ENCODE assay signal across 30 mouse cellular contexts in the genomic region with DNA sequence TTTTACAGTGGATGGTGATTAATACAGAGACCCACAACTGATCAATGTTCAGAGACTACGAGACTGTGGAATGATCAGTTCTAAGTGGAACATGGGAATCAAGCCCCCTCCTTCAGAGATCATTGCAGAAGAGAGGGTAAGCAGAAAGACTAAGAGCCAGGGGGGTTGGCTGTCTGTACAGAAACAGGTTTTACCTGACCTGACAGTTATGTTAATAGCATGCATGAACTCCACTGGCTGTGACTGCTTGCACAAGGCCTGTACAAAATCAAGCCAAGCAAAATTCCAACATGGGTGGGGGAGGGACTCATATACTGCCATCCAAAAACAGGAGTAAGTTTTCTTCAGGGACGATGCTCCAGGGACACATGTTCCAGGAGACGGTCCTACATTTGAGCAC. TPM values are rescaled to one million over a fixed set of nuclear protein-coding genes. Genes with fewer than 3 reads are reported as not detected.
DNase-seq lines count a peak whose midpoint lies in the region; ATAC-seq lines count a peak whose summit lies in the region.
"Had no signal": no experiment of that assay in that cellular context is flagged by ENCODE, and none has a peak within 500 bp of the region (broad histone marks: within the 10 kb centered on the region; RNA-seq: fewer than 3 reads in every experiment).

No protein-coding gene starts in this region.

- no peak overlapping the region for H3K4me3 ChIP-seq in kidney, embryonic 15.5 days (replicated peaks)
- no peak overlapping the region for H3K4me3 ChIP-seq in hindbrain, embryonic 12.5 days
- H3K4me3 ChIP-seq: embryonic facial prominence, embryonic 12.5 days; erythroblast, embryonic 14.5 days; forebrain, embryonic 10.5 days; forebrain, embryonic 13.5 days; heart, embryonic 10.5 days; heart, embryonic 13.5 days; hindbrain, embryonic 15.5 days had no signal

- H3K9me3 ChIP-seq in kidney, embryonic 15.5 days (replicated peaks) = no peaks in the 10 kb centered on the region
- no peaks in the 10 kb centered on the region for H3K9me3 ChIP-seq in hindbrain, embryonic 12.5 days (replicated peaks)
- H3K9me3 ChIP-seq: embryonic facial prominence, embryonic 12.5 days; forebrain, embryonic 10.5 days; forebrain, embryonic 13.5 days; heart, embryonic 10.5 days; heart, embryonic 13.5 days; hindbrain, embryonic 15.5 days had no signal

- no peaks in the 10 kb centered on the region for H3K4me1 ChIP-seq in kidney, embryonic 15.5 days
- no peaks in the 10 kb centered on the region for H3K4me1 ChIP-seq in hindbrain, embryonic 12.5 days
- H3K4me1 ChIP-seq: embryonic facial prominence, embryonic 12.5 days; forebrain, embryonic 13.5 days; heart, embryonic 10.5 days; heart, embryonic 13.5 days; hindbrain, embryonic 15.5 days had no signal

- no peak overlapping the region for H3K27ac ChIP-seq in kidney, embryonic 15.5 days
- no peak overlapping the region for H3K27ac ChIP-seq in hindbrain, embryonic 12.5 days
- H3K27ac ChIP-seq: embryonic facial prominence, embryonic 12.5 days; forebrain, embryonic 10.5 days; forebrain, embryonic 13.5 days; heart, embryonic 10.5 days; heart, embryonic 13.5 days; hindbrain, embryonic 15.5 days had no signal

- no peaks in the 10 kb centered on the region for H3K27me3 ChIP-seq in kidney, embryonic 15.5 days
- no peaks in the 10 kb centered on the region for H3K27me3 ChIP-seq in hindbrain, embryonic 12.5 days
- H3K27me3 ChIP-seq: CH12.LX; embryonic facial prominence, embryonic 12.5 days; forebrain, embryonic 13.5 days; heart, embryonic 13.5 days; hindbrain, embryonic 15.5 days; Patski had no signal

- peak; percentile 70 for DNase-seq in heart, adult 11 months
- no peak for DNase-seq in heart, adult 8-10 months (ENCODE audit: low spot score)
- peak; percentile 15 for DNase-seq in kidney, adult 9 months
- peak; percentile 16 for DNase-seq in urinary bladder, postnatal 14 days (ENCODE audit: low spot score)
- DNase-seq in urinary bladder, postnatal 10 days (ENCODE audit: low spot score) = no peak
- DNase-seq in gonadal fat pad, adult 2 months (ENCODE audit: low read depth) = peak; percentile 37
- DNase-seq: adrenal gland, adult 2 months; adrenal gland, postnatal 14 days; B cell, adult 2 months; cerebellum, adult 11 months; cerebellum, adult 2 months; cerebellum, postnatal 10 days; cerebellum, postnatal 36 days; gastrocnemius, postnatal 10 days; gastrocnemius, postnatal 36 days; heart, adult 18-20 months; heart, postnatal 14 days; heart, postnatal 4 days had no signal

- H3K9ac ChIP-seq in kidney, embryonic 15.5 days = no peak overlapping the region
- no peak overlapping the region for H3K9ac ChIP-seq in hindbrain, embryonic 12.5 days
- H3K9ac ChIP-seq: embryonic facial prominence, embryonic 12.5 days; forebrain, embryonic 13.5 days; heart, embryonic 13.5 days; hindbrain, embryonic 15.5 days had no signal

- no peak overlapping the region for H3K4me2 ChIP-seq in kidney, embryonic 15.5 days
- no peak overlapping the region for H3K4me2 ChIP-seq in hindbrain, embryonic 12.5 days (replicated peaks)
- H3K4me2 ChIP-seq: embryonic facial prominence, embryonic 12.5 days; forebrain, embryonic 13.5 days; heart, embryonic 13.5 days; hindbrain, embryonic 15.5 days had no signal

- 93% methylated on average over 3 of the region's 3 CpGs for WGBS in kidney, embryonic 15.5 days
- 92% methylated on average over 3 of the region's 3 CpGs for WGBS in hindbrain, embryonic 12.5 days

- H3K36me3 ChIP-seq in kidney, embryonic 15.5 days = no peaks in the 10 kb centered on the region
- no peaks in the 10 kb centered on the region for H3K36me3 ChIP-seq in hindbrain, embryonic 12.5 days
- H3K36me3 ChIP-seq: embryonic facial prominence, embryonic 12.5 days; forebrain, embryonic 10.5 days; heart, embryonic 10.5 days; heart, embryonic 13.5 days; hindbrain, embryonic 15.5 days had no signal

- no peak for ATAC-seq in kidney, embryonic 15.5 days (replicated peaks; ENCODE audit: low FRiP score)
- ATAC-seq in hindbrain, embryonic 12.5 days (ENCODE audit: low FRiP score) = no peak
- ATAC-seq: forebrain, embryonic 13.5 days; forebrain, embryonic 16.5 days; Patski had no signal

RNA-seq across cellular contexts. Expression of a gene that starts 28.6 kb away (rescaled TPM):
- 1 to 10 TPM; 7.4 to 9.0 (median 7.8) TPM for total RNA-seq in heart, adult 8-10 months (2022)
- polyA plus RNA-seq in kidney, embryonic 15.5 days (2015; fragmentation: Nextera tagmentation; extraction: Ambion mirVana) = 5.8 and 6.5 TPM in 2 replicates
- 3.7 and 4.9 TPM in 2 replicates for polyA plus RNA-seq in gonadal fat pad, adult 2 months (2012; rRNA removed)
- 16.4 and 19.2 TPM in 2 replicates for polyA plus RNA-seq in hindbrain, embryonic 12.5 days (2016; fragmentation: Nextera tagmentation; extraction: Ambion mirVana)

RNA-seq across cellular contexts. Expression of a gene that starts 28.9 kb away (rescaled TPM):
- 10 to 100 TPM; 31.8 to 36.3 (median 33.3) TPM for total RNA-seq in heart, adult 8-10 months (2022)
- polyA plus RNA-seq in kidney, embryonic 15.5 days (2015; fragmentation: Nextera tagmentation; extraction: Ambion mirVana) = 45.5 and 48.3 TPM in 2 replicates
- 11.1 and 11.6 TPM in 2 replicates for polyA plus RNA-seq in gonadal fat pad, adult 2 months (2012; rRNA removed)
- polyA plus RNA-seq in hindbrain, embryonic 12.5 days (2016; fragmentation: Nextera tagmentation; extraction: Ambion mirVana) = 45.5 and 47.0 TPM in 2 replicates

RNA-seq across cellular contexts. Expression of a gene that starts 58.9 kb away (rescaled TPM):
- 10 to 100 TPM; 41.9 to 48.4 (median 45.2) TPM for total RNA-seq in heart, adult 8-10 months (2022)
- 24.3 and 24.8 TPM in 2 replicates for polyA plus RNA-seq in kidney, embryonic 15.5 days (2015; fragmentation: Nextera tagmentation; extraction: Ambion mirVana)
- 21.4 and 23.8 TPM in 2 replicates for polyA plus RNA-seq in gonadal fat pad, adult 2 months (2012; rRNA removed)
- 36.8 and 42.0 TPM in 2 replicates for polyA plus RNA-seq in hindbrain, embryonic 12.5 days (2016; fragmentation: Nextera tagmentation; extraction: Ambion mirVana)

Comparison
In these comparisons a context has a peak if more than half of its experiments do, and no peak if none do; other contexts are left out.
1. DNase-seq: peak in heart, adult 11 months (single experiment), kidney, adult 9 months (single experiment), urinary bladder, postnatal 14 days (single experiment) and gonadal fat pad, adult 2 months (single experiment); none in heart, adult 8-10 months (single experiment) and urinary bladder, postnatal 10 days (single experiment).